Mouse (Mus musculus): ENCODE measurements around the gene Syt1.

DNA sequence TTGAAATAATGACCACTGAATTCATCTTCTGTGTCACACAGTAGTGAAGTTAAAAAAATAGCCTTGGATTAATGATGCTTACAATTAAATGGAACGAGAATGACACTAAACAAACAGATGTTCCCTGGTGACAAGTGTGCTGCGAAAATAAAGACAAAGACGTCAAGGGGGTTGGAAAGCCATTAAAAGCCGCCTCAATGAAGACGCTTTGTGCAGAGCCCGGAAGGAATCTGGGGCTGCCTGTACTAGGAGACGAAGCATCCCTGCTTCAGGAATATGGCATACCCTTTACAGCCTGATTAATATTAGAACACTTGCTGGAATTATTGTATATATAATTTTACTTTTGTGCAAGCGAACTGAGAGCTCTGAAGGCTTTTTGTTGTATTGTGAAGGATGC lies 234.0 kb downstream of the Syt1 start:
- no peak for TF ChIP-seq TAL1 (IDR thresholded peaks at IDR 0.05; ENCODE audit: low read length)
- no peak for TF ChIP-seq GATA1 (IDR thresholded peaks at IDR 0.05; ENCODE audit: low read length)

Measured in erythroblast, embryonic 14.5 days (primary cell).